Mouse (Mus musculus): ENCODE results near the gene Nek9. TPM values are rescaled to one million over a fixed set of nuclear protein-coding genes. Genes with fewer than 3 reads are reported as not detected.
"Not testable (repeated sequence)": the region's sequence is repeated elsewhere in the genome, so short reads cannot be mapped to it uniquely, and the experiment has no call there.

Nek9 gene
- total RNA-seq, 2 experiments from 2014 or later = 76.7 to 77.0 TPM

- no peak for DNase-seq (ENCODE audit: low spot score in 2 of 2)
Observed at GRCm38 (mm10) chr12:85291541-85291940, 47.6 kb downstream of the Nek9 start.

DNA sequence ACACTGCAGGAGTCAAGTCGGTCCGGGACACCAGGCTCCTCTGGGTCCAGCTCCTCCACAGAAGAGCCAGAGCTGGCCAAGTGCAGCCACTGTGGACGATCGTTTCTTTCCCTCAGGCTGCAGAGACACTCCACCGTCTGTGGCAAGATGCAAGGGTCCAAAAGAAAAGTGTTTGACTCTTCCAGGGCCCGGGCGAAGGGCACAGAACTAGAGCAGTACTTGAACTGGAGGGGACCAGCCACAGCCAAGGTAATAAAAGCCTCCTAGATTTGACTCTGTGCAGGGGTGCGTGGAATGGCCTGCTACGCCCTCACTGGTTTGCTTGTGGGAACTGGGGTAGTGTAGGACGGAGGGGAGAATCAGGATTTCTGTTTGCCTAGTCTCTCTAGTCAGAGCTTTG, 48.5 kb downstream of the Nek9 start:
- DNase-seq (ENCODE audit: low spot score in 2 of 2) = no peak

GRCm38 (mm10) chr12:85289157-85290000, 49.8 kb downstream of the Nek9 start:
- no peak for DNase-seq (ENCODE audit: low spot score in 2 of 2)

DNA sequence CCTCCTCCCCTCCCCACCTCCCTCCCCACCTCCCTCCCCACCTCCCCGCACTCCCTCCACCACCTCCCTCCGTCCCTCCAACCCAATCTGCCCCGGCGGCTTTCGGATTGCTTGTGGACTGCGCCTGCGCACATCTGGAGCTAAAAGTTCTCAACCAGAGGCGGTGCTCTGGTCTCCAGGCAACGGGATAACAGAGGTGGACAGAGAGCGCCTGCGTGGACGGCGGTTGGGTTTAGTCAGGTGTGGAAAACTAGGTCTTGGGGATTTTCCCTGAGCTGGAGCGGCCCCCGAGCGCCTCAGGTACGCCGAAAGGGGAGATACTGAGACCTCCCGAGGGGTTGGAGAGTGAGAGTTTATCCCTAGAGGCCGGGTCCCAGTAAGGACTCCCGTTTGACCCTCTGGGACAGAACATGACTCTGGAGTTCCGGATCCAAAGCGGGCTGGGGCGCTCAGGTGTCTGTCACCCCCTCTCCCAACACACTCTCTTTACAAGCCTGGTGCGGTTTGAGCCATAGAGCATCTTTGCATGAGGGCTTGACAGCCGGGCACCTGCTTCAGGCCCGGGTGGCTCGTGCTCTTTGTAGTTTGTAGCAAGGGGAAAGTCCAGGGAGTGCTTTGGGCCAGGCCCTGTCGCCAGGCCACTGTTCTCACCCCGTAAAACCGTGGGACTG, 50.5 kb downstream of the Nek9 start, which contains the start of gene Zc2hc1c:
Zc2hc1c (plus strand) TSS at position 106 of the 671 bp plus-strand sequence.
- DNase-seq (ENCODE audit: low spot score in 2 of 2) = peak; percentile 46 to 73

GRCm38 (mm10) chr12:85287809-85288485, 51.2 kb downstream of the Nek9 start, which contains the start of gene Acyp1:
TSS of gene Acyp1 (minus strand) at chr12:85288438.
- DNase-seq (ENCODE audit: low spot score in 2 of 2) = peak in 1 of 2 experiments; percentile 11

DNA sequence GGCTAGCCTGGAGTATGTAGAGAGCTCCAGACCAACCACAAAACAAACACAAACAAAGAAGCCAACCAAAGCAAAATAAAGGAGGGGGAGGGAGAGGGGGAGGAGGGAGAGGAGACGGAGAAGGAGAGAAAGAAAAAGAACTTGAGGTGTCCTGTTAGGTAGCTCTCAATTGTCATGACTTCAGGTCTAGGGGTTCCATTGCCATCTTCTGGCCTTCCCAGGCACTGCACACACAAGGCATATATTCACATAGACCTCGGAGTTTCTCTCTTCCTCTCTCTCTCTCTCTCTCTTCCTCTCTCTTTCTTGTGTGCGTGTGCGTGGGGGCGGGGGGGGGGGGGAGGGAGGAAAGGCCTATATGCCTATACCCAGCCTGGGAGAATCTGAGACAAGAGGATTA, 52.2 kb downstream of the Nek9 start:
- no peak for DNase-seq (ENCODE audit: low spot score in 2 of 2)

GRCm38 (mm10) chr12:85284996-85285395, 54.2 kb downstream of the Nek9 start:
- DNase-seq (ENCODE audit: low spot score in 2 of 2) = no peak

DNA sequence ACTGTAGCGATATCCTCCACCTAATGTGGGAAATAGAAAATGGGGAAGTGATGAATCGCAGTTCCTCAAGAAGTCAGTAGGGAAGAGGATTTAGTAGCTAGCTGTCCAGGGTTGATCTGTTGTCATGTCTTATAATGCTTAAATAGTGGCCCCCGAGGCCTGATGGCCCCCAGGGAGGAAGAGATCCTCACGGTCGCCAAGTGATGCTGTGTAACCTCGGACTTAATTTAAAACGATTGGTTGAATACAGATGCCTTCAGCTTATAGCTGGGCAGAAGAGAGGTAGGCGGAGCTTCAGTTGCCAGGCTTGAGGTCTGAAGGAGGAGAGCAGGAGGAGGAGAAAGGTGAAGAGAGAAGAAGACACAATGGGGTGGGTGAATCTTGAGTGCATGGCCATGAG, 54.8 kb downstream of the Nek9 start:
- DNase-seq (ENCODE audit: low spot score in 2 of 2) = no peak

GRCm38 (mm10) chr12:85281756-85282155, 57.4 kb downstream of the Nek9 start:
- DNase-seq (ENCODE audit: low spot score in 2 of 2) = not testable (repeated sequence)

- DNase-seq (ENCODE audit: low spot score in 2 of 2) = no peak
Observed at GRCm38 (mm10) chr12:85280845-85281651, 58.1 kb downstream of the Nek9 start.

DNA sequence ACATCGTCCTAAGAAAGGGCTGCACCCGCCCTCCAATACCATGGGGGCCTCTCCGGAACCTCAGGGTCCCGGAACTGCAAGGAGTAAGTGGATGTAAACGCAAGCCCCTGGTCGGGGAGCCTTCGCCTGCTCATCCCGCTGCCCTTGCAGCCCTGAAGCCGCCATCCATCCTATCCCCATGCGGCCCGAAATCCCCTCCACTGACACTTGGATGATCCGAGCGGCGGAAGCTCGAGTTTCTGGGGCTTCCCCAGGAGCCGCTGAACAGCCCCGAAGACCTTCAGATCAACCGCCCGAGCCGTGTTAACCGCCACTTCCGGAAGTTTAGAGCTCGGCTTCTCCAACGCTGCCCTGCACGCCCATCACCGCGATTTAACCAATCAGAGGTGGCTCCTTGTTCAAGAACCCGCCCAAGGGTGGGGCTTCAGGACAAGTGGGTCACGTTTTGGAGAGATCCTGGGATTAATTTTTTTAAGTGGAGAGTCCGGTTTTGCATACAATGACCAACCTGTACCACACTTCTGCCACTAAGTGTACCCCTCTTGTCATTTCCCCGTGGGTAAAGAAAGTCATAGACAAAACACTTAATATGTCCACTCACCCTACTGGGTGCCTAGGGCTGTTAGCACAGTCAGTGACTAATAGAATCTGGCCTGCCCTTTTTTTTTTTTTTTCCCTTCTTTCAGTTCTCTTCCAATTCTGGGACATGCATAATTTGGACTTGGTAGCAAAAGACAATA, 58.9 kb downstream of the Nek9 start:
- peak; percentile 87 to 96 for DNase-seq (ENCODE audit: low spot score in 2 of 2)

DNA sequence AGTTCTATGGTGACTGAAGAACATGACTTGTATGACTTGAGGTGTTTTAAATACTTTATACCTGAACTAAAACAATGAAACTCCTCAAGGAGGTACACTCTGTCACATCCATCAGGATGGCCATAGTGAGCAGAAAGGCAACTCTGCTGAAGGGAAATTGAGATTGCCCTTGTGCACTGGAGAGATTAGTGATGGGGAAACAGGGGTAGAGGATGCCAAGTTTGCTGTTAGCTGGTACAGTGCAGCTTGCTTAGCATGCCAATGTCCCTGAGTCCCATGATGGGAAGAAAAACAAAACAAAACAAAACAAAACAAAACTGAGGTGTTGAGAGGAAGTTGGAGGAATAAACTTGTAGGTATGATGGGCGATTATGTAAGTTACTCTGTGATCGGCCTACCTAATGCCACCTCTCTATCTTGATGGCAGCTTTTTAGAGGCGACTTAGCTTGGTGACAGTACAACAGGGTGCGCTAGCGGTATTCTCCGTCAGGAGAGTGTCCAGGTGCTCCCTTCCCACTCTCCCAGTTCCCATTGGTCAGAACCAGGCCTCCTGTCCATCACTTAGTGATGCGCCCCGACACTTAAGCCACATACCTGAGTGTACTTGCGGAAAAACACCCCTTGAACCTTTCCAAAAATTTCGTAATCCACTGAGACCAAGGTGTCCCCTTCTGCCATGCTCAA, 59.6 kb downstream of the Nek9 start:
- no peak for DNase-seq (ENCODE audit: low spot score in 2 of 2)

- no peak for DNase-seq (ENCODE audit: low spot score in 2 of 2)
Observed at GRCm38 (mm10) chr12:85278919-85279318, 60.2 kb downstream of the Nek9 start.

DNA sequence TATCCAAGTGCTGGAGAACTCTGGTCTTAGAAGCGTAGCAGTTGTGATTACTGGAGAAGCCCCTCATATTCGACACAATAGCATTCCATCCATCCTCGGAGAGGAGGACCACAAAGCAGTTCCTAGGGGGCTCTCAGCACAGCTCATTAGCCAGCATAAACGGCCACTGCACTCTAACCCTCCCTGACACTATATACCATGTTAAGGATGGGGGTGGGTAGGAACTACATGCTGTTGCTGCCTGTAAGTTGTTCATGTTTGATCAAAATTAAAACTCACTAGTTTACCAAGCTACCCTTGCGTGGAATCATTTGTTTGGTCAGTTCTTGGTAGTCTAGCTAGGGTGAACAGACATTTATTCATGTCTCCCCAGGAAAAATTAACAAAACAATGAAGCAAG, 62.9 kb downstream of the Nek9 start:
- DNase-seq (ENCODE audit: low spot score in 2 of 2) = no peak

DNA sequence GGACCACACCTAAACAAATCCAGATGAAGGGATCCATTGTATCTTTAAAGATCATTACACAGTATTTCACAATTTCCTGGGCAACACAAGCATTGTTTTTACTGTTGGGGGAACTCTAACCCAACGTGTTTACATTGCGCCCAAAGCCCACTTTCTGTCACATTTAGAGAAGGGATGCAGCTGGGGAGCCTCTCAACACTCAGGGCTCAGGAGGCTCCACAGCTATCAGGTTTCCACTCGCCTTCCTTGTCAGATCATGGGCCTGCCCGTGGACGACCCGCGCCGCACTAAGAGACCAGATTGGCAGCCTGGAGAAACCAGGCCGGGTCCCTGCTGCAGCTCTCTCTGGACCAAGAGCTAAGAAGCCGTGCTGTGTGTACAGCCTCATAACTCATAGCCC, 65.7 kb downstream of the Nek9 start:
- no peak for DNase-seq (ENCODE audit: low spot score in 2 of 2)

- no peak for DNase-seq (ENCODE audit: low spot score in 2 of 2)
Observed at GRCm38 (mm10) chr12:85271843-85272206, 67.3 kb downstream of the Nek9 start.

DNA sequence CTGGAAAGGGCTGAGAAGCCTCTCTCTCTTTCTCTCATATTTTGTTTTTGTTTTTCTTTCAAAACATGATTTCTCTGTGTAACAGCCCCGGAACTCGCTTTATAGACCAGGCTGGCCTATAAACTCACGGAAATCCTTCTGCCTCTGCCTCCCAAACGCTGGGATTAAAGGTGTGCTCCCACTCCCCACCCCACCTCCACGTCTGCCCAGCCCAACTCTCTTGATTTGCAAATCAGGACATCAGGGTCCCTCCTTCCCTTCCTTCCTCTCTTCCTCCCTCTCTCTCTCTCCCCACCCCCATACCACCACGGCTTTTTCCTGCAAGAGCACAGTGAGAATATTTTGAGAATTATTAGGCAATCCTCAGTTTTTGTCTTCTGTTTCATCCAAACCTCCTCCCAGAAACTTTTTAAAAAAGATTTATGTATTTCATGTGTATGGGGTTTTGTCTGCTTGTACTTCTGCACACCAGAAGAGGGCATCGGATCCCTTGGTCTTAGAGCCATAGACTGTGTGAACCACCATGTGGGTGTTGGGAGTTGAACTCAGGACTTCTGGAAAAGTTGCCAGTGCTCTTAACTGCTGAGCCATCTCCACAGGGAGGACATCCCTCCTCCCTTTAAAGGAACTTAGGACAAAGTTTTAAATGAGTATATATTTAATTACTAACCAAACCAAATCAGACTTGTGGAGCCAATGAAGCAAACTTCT, 67.9 kb downstream of the Nek9 start:
- no peak for DNase-seq (ENCODE audit: low spot score in 2 of 2)

GRCm38 (mm10) chr12:85270319-85270718, 68.8 kb downstream of the Nek9 start, which contains the start of gene Mlh3:
TSS of gene Mlh3 (minus strand) at chr12:85270599.
- peak; percentile 52 to 58 for DNase-seq (ENCODE audit: low spot score in 2 of 2)

DNA sequence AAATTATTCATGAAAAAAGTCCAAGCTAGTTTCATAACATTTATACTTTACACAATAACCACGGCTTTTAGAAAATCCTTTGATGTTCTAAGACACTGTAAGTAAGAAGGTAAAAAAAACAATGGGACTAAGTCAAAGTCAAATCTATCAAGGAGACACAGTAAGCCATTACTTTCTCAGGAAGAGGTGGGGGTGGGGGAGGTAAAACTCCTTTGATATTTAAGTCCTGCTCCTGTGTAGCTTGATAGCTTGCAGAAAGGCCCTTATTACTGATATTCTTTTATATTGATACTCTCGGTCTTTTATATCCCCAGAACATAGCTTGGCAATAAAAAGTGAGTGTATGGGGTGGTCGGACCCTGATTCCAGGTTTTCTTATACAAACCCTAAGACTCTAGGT, 69.3 kb downstream of the Nek9 start:
- no peak for DNase-seq (ENCODE audit: low spot score in 2 of 2)

Measured in adrenal gland, postnatal 4 days (tissue).